Comparison of ENCODE assay signal across 25 mouse cellular contexts in the genomic region with DNA sequence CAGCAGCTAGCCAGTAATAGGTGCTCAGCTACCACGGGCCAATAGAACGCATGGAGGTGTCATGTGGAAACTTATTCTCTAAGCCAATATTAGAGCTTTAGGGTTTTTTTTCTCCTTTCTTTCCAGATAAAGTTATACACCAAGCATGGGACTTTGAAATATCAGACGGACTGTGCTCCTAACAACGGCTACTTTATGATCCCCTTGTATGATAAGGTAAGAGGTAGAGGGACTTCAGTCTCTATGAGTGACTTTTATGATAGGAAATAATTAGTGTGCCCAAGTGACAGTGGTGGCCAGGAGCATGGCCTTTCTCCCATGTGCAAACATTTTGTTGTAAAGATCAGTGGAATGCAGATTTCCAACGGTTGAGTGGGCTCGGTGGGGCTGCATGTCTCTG. TPM values are rescaled to one million over a fixed set of nuclear protein-coding genes. Genes with fewer than 3 reads are reported as not detected.
"Had no signal": no experiment of that assay in that cellular context is flagged by ENCODE, and none has a peak within 500 bp of the region (broad histone marks: within the 10 kb centered on the region; RNA-seq: fewer than 3 reads in every experiment).

No protein-coding gene starts in this region.

- H3K27me3 ChIP-seq: heart, embryonic 13.5 days; heart, embryonic 15.5 days; limb, embryonic 13.5 days; limb, embryonic 15.5 days; liver, embryonic 12.5 days had no signal

- H3K9me3 ChIP-seq: heart, embryonic 13.5 days; heart, embryonic 15.5 days; limb, embryonic 13.5 days; limb, embryonic 15.5 days; liver, embryonic 12.5 days had no signal

- H3K4me2 ChIP-seq: heart, embryonic 11.5 days; heart, embryonic 13.5 days; heart, embryonic 15.5 days; hindbrain, embryonic 14.5 days; limb, embryonic 13.5 days; limb, embryonic 15.5 days; liver, embryonic 12.5 days had no signal

- H3K27ac ChIP-seq: gastrocnemius, adult 2 months; heart, adult 2 months; heart, embryonic 13.5 days; heart, embryonic 15.5 days; hindbrain, embryonic 14.5 days; layer of hippocampus, adult 2 months; limb, embryonic 13.5 days; limb, embryonic 15.5 days; liver, embryonic 12.5 days had no signal

- DNase-seq: gastrocnemius, adult 2 months; gastrocnemius, postnatal 14 days; gastrocnemius, postnatal 36 days; heart, adult 11 months; heart, adult 2 months; heart, postnatal 14 days; heart, postnatal 36 days; kidney, adult 18-20 months; kidney, adult 8-10 months; kidney, postnatal 10 days; kidney, postnatal 25 days; kidney, postnatal 4 days; left cerebral cortex, postnatal 4 days had no signal

- H3K4me3 ChIP-seq: gastrocnemius, adult 2 months; heart, adult 2 months; heart, embryonic 13.5 days; heart, embryonic 15.5 days; layer of hippocampus, adult 2 months; limb, embryonic 13.5 days; limb, embryonic 15.5 days; liver, embryonic 12.5 days had no signal

- H3K9ac ChIP-seq: heart, embryonic 13.5 days; heart, embryonic 15.5 days; hindbrain, embryonic 14.5 days; limb, embryonic 13.5 days; limb, embryonic 15.5 days; liver, embryonic 12.5 days had no signal

- ATAC-seq: forebrain, embryonic 16.5 days; hindbrain, embryonic 16.5 days; liver, embryonic 12.5 days had no signal

RNA-seq across cellular contexts. Expression of gene Abcc6, which starts 7.3 kb away (rescaled TPM):
- total RNA-seq: gastrocnemius, postnatal 36 days; heart, adult 2 months; heart, postnatal 36 days; hematopoietic stem cell, adult 5-6 weeks had no signal
- polyA plus RNA-seq: heart, embryonic 15.5 days; heart, postnatal 0 days had no signal
